Mouse (Mus musculus) bone marrow macrophage, adult 2 months (primary cell): ENCODE results near the gene Celsr1.

Experiments
- CTCF ChIP-seq: IDR thresholded peaks from 2 replicates; pipeline ENCODE4 v1.5.1; 2012; ENCODE audit warnings: low read depth, mild to moderate bottlenecking, low read length, moderate library complexity
- POLR2A ChIP-seq: IDR thresholded peaks from 2 replicates; pipeline ENCODE4 v1.6.1; 2012; ENCODE audit warnings: mild to moderate bottlenecking, low read depth, low read length, borderline replicate concordance

DNA sequence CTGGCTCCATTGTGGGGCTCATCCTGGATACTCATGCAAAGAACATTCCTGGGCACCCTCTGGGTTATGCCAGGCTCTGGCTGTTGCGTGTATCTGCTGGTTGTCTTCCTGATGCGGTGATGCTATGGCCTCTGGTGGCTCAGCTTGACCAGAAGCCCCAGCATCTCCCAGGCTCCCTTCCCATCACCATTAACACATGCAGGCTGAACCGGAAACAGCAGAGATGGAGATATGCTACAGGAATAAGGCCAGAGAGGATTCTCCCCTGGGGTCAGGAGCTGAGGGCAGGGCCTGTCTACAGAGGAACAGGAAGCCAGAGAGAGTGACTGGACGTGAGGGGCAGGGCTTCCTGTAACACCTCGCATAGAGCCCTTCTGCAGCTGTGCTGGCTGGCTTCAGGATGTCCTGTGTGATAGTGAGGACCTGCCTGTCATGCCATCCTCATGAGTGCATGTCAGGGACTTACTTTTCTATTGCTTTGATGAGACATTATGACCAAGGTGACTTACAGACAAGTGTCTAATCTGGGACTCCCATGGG, 22.7 kb upstream of the Celsr1 start:
- TF ChIP-seq CTCF = no peak
- no peak for TF ChIP-seq POLR2A
